Mouse (Mus musculus) bone marrow, adult 2 months (tissue): ENCODE results near the gene Gprin1.

Experiments
- CTCF ChIP-seq: fragments of 200-500 bp; IDR thresholded peaks from 2 replicates; pipeline ENCODE4 v1.5.1; 2011; ENCODE audit warnings: low read length, control low read depth; ENCODE audit not compliant: control insufficient read depth, insufficient read depth
- POLR2A ChIP-seq: fragments of 200-500 bp; IDR thresholded peaks from 2 replicates; pipeline ENCODE4 v1.6.1; 2011; ENCODE audit warnings: low read depth, mild to moderate bottlenecking, control low read depth, low read length, borderline replicate concordance; ENCODE audit not compliant: control insufficient read depth

DNA sequence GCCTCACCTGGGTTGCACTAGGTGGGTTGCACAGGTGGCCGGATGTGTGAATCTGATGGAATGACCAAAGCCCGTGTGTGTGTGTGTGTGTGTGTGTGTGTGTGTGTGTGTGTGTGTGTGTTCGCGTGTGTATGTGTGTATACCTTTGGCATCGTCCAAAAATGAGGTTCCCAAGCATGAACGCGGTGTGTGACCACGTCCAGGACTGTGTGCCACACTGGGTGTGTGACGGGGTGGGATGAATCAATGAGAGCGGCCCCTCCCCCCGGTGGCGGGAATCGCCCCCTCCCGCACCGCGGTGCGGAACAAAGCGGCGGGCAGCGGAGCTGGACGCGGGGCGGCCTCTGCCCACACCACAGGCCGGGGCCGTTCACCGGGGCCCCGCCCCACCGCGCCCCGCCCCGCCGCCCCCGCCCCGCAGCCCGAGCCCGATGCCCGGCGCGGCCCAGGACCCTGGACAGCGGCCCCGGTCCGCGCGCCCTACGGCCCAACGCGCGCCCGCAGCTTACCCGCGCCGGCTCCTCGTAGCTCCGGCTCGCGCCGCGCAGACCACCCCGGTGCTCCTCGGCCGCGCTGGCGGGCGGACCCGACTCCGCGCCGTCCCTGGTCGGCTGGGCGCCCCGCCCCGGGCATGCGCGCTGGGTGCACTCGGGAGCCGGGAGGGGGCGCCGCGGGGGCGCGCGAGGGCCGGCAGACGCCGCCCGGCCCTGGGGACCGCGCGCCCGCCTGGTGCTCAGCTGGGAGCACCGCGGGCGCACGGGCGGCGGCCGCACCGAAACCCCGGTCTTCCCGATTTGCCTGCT lies 412 bp downstream of the Gprin1 start:
- TF ChIP-seq POLR2A (no peak), CTCF (no peak)
